Mouse (Mus musculus): ENCODE measurements around the gene Aldh18a1.

- TF ChIP-seq TCF12 (IDR thresholded peaks at IDR 0.05; ENCODE audit: insufficient read depth, poor library complexity, severe bottlenecking) (no peak), POLR2A (IDR thresholded peaks at IDR 0.05; ENCODE audit: insufficient read length, low read depth) (no peak), SRF (IDR thresholded peaks at IDR 0.05; ENCODE audit: control insufficient read depth, insufficient read length, low read depth) (no peak), POLR2AphosphoS2 (IDR thresholded peaks at IDR 0.05; ENCODE audit: insufficient read length, low read depth) (no peak), REST (IDR thresholded peaks at IDR 0.05; ENCODE audit: insufficient read depth, insufficient read length) (no peak), USF1 (IDR thresholded peaks at IDR 0.05; ENCODE audit: low read depth) (no peak), MAX (IDR thresholded peaks at IDR 0.05; ENCODE audit: low read depth) (no peak), MYOD1 (IDR thresholded peaks at IDR 0.05; ENCODE audit: control insufficient read depth in 1 of 3, insufficient read length in 2 of 3, low read depth in 2 of 3) (no peak), E2F4 (IDR thresholded peaks at IDR 0.05; ENCODE audit: insufficient read depth) (no peak)
Measured at GRCm38 (mm10) chr19:40526367-40527014, 61.8 kb downstream of the Aldh18a1 start.
